Mouse (Mus musculus) lung, adult 18-20 months (tissue): ENCODE data around the gene Fam120a.

Source experiments
- DNase-seq, 2 experiments: peaks; one replicate each; pipeline ENCODE4 v3.0.0; 2022; ENCODE audit warnings: mixed read lengths in 2 of 2

Gene Fam120a

DNA sequence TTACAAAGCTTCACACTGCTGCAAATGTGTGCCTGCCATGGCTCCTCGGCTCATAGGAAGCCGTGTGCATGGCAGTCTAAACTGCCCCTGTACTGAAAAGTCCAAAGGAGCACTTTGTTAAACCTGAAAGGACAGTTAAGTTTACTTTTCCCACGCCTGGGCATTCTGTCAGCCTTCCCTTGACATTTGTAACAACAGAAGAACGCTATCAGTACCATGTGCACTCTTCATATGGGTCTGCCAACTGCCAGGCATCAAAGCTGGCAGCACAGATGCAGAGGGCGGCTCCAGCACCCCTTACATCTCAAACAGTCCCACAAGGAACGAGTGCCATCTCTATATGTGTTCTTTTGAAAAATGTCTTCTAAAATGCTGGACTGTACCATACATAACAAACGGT lies 56.4 kb downstream of the Fam120a start:
- DNase-seq = no peak

DNA sequence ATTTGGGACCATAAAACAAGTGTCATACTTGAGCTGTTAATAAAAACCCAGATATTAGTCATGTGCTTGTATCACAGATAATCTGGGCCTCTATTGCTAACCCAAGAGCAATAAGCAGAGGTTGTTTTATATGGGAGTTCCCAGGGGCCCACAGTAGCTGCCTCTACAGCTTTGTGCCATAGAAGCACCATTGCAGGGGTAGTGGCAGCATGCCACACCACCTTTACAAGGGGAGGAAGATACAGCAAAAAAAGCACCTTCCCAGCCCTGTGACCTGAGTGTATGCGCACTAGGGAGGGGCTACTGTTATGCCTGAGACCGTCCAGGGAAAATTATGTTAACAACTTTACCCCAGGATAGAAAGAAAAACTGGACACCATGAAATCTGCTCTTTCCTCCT lies 62.4 kb downstream of the Fam120a start:
- no peak for DNase-seq

DNA sequence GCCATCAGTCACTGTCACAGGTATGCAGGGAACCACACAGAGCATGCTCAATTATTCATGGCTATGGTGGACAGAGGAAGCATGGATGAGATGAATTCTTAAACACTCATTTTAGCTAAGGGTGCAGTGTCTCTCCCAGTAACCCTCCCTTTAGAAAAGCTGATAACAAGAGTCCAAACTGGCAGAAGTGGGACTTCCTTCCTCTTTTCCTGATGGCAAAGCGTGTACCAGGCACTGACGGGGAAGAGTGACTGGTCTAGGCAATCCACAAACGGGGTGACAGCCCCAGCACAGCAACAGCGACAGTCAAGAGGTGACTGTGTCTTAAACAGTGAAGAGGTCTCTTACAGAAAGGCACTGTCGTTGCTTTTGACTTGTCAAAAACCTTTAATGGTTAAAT lies 72.4 kb downstream of the Fam120a start:
- DNase-seq = no peak

DNA sequence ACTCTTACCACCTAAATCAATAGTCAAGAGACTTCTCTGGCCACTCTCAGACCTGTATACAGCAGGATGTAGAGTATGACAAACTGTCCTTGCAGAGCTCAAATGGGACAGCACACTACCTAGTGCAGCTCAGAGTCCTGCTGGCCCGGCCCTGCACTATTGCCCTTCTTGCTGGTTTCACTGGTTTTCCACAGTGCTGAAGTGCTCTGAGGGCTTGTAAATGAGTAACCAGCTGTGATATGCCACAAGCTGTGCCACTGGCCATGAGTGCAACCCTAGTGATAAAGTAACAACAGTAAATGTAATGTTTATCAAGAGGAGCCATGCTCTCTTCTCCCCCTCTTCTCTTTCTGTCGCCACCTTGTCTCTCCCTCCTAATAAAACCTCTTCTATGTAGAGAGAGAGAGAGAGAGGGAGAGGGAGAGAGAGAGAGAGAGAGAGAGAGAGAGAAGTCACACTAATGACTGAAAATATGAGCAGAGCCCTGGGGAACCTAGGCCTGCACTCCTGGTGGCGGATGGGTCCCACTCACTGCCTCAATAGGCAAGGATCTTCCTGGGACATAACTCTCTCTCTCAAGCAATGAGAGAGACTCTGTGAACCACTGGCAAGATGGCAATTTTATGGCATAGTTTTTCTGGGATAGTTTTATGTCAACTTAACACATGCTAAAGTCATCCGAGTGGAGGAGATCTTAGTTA lies 77.4 kb downstream of the Fam120a start:
- DNase-seq = peak in 1 of 2 experiments; percentile 43

DNA sequence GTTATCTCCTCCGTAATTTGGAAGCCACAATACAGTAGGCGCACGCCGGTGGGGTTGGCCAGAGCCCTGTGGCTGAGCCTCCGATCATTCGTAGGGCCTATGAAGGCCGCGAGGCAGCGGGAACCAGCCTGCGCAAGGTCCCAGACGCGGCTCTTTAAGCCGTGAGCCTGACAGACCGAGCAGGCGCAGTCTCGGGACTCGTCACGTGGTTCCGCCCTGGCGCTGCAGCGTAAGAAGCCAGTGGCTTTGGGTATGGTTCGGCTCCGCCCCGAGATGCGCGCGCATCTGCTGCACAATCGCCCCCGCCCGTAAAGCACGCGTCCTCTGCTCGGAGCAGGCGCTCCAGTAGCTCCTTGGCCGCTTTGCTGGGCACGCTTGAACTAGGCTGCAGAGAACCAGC lies 89.3 kb downstream of the Fam120a start:
- peak; percentile 98 to 99 for DNase-seq

DNA sequence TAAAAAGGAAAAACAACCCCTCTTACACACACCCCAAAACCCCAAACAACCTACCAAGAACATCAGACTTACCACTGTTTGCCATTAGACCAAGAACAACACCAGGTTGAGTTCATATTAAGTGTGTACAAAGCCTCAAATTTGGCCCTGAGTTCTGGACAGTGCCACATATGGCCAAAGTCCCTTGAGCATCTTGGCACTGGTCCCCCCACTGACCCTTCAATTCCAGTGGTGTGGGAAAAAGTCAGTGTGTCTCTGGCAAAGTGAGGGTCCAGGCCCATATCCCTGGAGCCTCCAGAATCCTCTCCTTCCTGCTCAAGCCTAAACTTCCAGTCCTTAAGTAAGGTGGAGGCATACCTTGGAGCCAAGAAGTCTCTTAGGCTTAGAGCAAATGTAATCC lies 90.0 kb downstream of the Fam120a start:
- no peak for DNase-seq

DNA sequence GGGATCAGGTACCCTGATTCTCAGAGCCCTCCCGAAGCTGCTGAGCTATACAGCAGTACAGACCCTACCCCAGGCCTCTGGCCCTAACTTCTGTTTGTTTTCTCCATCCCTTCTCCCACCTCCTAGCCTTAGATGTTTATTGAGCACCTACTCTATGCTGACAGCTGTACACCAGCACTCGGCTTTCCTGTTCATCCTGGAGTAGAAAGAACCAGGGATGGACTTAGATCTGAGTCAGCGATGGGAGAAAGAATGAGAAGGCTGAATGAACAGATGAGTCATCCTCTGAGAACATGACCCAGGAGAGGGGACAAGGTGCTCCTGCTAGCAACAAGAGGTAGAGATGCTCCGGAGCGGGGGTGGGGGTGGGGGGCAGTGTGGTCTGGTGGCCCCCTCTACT lies 95.1 kb downstream of the Fam120a start:
- no peak for DNase-seq

DNA sequence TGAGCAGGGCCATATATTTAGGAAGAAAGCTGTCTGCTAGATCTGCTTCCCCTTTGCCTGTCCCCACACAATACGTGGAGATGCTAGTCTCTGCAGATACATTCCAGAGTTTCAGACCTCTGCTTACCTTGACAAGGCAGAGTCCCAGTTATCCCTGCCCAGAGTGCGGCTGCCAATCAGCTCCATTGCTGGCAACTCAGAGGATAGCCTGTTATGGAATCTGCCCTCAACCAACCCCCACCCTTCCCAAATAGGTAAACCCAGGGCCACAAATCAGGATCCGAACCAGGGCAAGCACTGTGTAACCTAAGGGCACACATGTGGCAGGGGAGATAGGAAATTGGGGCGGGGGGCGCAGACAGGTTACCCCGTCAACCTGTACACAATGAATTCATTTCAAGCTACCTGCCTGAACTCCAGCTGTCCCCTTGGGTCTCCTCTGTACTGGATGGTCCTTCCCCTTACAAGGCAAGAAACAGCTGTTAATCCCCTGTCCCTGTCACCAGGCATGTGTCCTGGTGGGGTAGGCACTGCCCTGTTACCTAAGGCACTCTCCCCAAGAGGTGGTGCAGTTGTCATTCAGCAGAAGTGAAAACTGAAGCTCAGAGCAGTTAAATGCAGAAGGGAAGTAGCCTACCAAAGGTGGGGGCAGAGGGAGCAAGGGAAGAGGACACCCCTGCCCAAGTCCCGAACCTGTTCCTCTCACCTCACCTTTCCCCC lies 95.8 kb downstream of the Fam120a start:
- DNase-seq = peak in 1 of 2 experiments; percentile 24

DNA sequence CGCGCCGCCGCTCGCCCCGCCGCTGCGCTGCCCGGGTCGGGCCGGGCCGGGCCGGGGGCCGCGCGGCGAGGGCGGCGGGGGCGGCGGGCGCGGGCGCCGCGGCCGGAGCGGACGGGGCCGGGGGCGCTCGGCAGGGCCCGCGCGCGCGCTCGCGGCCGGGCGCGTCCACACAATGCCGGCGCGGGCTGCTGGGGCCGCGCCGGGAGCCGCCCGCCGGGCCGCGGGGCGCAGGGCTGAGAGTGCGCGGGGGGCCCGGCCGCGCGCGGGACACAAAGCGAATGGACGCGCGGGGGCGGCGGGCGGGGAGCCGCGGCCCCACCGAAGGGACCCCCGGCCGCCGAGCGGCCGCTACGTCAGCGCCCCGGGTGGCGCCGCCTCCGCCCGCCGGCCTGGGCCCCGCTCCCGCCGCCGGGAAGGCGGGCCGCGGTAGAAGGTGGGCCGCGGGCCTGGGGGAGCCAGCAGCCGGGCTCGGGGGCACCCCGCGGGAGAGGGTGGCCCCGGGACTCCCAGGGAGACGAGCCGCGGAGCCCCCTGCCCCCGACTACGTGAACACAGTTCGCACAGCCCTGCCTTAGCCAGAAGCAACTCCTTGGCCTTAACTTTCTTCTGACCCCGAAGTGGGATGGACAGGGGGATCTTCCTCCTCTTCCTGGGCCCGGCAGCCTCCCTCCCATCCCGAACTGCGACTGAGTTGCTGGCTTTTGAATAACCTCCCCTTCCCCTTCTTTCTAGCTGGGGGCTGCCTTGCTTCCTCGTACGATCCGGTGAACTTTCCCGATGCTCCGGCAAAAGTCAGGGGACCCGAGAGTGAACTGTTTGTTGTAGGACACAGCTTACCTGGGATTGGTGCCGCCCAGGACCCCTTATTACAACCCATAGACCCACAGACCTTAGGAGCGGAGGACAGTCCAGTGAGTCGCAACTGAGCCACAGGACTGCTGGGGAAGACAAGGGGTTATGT lies 96.8 kb downstream of the Fam120a start, which contains the start of gene Phf2:
Gene Phf2, minus strand, starts transcription at position 349 of the 961 bp plus-strand sequence.
- peak in 1 of 2 experiments; percentile 29 for DNase-seq

DNA sequence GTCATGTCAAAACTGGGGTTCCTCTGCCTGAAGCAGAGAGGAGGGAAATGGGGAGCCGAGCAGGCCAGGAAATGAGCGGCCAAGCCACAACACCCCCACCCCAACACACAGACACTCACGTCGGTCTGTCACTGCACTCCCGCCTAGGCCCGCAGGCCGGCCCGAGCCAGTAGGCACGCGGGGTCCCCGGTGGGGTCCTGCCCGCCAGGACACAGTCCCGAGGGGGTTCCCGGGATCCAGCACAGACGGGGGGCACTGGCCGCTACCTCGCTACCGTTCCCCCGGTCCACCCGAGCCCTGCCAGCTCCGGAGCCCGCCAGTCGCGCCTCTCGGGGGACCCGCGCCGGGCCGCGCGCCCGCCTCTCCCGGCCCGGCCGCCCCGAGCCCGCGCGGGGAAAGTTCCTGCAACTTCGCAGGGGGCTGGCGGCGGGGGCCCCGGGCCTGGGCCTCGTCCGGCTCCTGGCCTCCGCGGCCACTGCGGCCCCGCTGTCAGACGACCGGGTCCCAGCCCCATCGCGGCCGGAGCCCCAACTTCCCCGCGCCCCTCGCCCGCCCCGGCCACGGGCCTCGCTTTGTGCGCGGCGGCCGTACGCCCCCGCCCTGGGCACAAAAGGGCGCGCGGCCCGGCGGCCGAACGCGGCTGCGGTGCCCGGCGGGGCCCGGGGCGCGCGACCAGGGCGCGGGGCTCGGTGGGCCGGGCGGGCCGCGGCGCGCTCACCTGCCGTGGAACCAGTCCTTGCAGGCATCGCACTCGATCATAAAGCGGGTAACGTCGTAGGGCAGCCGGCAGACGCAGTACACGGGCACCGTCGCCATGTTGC lies 97.7 kb downstream of the Fam120a start:
- peak in 1 of 2 experiments; percentile 48 for DNase-seq

DNA sequence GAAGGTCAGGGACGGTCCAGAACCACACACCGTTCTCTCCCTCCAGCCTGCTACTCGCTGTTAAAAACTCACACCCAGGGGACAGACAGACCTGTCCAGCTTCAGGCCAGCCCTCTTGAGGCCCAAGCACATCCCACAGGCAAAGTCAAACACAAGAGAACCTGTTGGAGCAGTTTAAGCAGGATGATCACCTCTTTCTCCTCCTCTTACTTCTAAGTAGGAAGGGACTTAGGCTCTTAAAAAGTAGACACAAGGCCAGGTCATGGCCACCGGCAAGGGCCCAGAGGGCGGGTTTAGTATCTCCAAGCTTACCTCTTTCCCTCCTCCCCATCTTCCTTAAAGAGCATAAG lies 98.2 kb downstream of the Fam120a start:
- DNase-seq = peak; percentile 58 to 73

DNA sequence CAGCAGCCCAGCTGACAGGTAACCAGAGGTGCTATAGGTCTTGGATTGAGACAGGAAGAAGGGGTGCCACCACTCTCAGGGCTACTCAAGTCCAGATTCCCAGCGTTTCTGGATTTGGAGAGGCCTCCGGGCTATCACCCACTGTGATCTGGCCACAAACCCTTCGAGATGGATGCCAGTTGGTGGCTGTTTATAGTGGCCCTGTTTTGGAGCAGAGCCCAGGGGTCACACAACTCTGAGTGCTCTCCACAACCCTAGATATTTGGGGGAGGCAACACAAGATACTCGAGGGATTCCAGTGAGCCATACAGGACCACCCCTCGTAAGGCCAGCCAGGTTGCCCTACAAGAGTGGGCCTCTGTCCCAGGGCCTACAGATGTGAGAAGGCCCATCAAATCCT lies 98.7 kb downstream of the Fam120a start:
- no peak for DNase-seq

DNA sequence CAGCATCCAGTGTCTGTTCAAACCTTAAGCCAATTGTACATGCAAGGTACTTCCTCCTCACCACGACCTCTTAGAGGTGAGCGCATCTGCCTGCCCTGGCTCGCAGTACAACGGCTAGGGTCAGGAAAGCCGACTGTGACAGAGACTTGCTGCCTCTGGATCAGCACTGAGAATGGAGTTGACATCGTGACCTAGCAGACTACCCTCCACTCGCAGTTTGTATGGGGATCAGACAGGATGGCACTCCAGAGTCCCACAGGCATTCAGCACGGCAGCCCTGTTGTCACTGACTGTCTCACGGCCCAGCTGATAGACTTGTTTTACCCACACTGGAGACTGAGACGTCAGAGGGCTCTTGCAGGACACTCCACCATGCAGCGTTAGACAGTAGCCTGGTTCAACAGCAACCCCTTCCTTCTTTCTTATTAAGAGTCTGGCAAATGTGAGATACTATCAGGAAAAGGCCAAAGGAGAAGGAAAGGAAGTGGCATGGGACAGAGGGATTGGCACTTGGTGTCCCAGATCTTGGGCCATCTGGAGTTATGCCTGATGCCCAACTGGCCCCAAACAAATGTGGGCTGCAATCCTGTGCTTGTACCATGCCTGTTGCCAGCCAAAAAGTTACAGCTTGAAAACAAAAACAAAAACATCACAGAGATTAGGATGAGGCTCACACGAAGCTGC lies 103.0 kb downstream of the Fam120a start:
- DNase-seq = no peak

DNA sequence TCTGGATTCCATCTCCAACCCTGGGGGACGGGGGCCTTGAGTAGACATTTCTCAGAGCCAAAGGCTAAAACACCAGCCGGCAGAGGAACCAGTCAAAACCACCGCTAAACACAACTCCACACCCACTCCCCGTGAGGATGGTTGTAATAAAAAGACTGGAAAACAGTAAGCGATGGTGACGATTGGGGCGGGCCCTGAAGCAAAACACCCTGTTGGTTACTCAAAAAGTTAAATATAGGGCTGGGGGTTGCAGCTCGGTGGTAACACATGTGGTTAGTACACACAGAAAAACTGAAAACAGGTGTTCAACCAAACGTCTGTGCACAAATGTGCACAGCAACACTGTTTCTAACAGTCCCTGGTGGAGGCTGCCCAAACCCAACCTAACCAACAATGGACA lies 104.3 kb downstream of the Fam120a start:
- DNase-seq = no peak

DNA sequence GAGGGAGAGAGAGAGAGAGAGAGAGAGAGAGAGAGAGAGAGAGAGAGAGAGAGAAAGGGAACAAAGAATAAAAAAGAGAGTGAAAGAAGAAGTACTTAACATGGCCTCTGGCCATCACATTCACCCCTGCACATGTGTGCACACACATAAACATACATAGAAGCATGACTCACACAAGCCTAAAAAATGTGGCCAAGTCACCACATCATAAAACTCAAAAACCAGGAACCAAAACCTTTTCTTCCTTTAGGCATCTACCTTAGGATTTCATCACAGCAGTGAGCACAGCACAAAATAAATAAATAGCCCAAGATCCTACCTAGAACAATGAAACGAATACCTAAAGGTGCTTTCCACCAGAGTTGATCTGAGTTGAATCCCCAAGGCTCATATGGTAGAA lies 105.9 kb downstream of the Fam120a start:
- DNase-seq = no peak

DNA sequence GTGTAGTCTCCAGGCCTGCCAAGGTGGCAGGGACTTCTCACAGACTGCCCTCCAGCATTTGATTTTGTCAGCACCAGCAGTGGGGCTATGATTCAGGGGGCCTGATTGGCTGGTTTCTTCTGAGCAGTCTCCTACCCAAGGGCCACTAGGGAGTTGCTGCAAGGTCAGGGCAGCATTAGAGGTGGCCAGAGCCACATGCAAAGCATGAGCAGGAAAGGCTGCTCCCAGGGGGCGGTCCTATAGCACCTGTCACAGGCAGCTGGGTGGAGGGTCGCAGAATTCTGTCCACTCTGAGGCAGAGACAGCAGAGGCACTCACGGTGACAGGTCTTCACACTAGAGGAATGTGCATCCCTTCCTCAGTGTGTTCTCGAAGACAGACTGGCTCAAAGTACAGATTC lies 109.0 kb downstream of the Fam120a start:
- no peak for DNase-seq

DNA sequence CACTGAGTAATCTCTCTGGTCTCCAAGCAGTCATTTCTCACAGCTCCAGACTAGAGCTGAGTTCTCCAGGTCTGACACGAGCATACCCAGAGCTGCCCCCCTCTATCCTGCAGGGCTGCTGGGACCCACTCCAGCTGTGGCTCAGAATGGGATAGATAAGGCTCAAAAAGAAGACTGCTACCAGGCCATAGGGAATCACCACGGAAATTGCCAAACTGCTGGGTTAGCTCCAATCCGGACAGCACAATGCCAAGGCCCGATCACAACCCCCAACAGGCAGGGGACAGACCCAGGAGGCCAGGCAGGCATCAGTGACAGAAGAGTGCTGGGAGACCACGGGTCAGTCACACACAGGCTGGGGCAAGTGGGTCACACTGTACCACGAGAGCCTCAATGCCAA lies 109.8 kb downstream of the Fam120a start:
- no peak for DNase-seq

DNA sequence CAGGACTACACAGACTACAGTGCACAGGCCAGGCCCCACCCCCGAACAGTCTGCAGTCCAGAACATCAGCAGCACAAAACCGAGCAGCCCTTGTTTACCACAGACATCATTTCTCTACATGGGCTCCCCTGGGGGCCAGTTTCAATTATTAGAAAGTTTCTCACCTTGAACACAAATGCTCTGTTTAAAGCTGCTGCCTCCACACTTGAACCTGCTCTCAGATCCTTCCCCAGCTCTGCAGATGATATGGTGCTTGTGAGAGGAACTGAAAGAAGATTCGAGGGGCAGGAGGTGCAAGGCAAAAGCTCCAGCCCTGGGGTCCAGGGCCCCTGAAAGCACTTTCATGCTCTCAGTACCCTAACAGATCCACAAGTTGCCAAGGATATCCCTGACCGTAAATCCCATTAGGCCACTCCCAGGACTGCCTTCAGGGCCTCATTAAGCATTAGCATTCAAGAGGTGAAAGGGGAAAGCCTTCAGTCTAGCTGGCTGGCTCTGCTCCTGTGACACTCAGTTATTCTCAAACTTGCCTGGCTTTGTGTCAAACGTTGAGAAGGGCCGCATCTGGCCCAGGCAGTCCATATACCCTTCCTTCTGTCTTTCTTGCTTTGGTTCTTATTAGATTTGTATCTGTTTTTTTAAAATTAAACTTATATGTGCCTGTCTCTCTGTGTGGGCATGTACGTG lies 110.4 kb downstream of the Fam120a start:
- DNase-seq = no peak

DNA sequence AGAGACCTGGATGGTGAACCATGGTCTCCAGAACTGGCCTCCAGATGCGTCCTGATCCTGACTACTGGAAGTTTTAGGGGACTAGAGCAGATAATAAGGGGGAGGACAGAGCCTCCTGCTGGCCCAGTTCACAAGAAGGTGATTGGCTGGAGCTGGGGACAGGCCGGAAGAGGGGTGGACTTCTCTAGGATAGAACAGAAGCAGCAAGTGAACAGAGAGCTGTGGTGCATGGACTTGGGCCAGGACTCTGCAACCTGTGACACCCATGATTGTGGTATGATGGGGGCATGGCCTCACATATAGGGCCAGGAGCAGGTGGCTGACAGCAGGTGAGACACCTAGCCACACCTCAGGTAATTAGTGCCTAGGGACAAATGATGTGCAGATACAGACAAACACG lies 113.9 kb downstream of the Fam120a start:
- no peak for DNase-seq

DNA sequence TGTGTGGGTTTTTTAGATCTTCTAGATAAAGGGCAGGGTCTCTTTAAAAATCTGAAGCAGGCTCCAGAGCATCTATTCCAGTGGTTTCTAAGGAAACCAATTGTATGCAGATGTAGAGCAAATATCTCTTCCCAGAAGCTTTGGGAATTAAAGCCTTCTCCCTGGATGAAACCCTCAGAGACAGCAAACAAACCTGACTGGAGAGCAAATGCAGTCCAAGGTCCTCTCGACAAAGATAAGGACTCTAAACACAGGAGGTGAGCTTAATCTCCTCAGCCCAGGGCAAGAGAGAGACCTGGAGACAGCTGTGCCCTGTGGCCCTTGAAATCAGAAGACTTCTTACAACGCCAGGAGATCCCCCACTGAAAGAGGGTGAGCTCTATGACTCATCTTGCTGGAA lies 114.3 kb downstream of the Fam120a start:
- no peak for DNase-seq

DNA sequence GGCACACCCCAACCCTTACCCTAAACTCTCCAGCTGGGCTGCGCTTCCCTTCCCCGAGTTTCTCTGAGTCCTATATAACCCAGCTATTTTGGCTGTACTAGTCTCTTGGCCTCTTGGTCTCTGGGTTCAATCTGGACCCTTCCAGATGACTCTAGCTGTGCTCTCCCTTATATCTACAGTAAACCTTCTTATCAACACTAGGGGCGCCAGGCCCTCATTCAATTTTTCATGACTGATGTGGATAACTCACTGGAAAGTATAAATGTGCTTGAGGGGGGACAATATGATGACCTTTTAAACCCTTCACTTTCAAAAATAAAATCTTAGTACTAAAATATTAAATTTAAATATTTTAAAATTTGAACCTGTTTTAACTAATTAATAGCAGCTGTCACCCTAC lies 115.0 kb downstream of the Fam120a start:
- no peak for DNase-seq
